Mouse (Mus musculus): ENCODE measurements around the gene Fam107b. TPM values are rescaled to one million over a fixed set of nuclear protein-coding genes. Genes with fewer than 3 reads are reported as not detected.

Gene Fam107b
- total RNA-seq, 4 experiments from 2014 or later = 7.1 to 9.5 (median 8.3) TPM

GRCm38 (mm10) chr2:3608868-3609854 lies 38.9 kb downstream of the Fam107b start:
- no peak for DNase-seq (ENCODE audit: low spot score in 2 of 2)

GRCm38 (mm10) chr2:3618446-3618845 lies 48.2 kb downstream of the Fam107b start:
- no peak for DNase-seq (ENCODE audit: low spot score in 2 of 2)

DNA sequence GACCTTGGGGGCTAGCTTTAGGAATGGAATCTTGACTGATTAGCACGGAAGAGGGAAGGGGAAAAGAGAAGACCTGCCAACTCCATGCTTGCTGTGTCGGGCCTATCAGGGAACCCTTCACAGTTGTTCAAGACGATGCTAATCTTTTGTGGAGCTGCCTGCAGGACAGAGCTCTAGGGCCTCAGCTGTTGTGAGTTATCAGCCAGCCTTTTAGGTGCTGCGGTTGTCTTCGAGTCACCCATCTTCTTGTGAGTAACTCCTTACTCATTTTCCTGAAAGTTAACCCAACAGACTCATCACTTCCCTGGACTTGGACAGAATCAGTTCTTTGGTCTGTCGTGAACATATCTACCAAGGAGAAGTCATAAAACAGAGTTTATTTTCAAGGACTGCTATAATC lies 51.3 kb downstream of the Fam107b start:
- no peak for DNase-seq (ENCODE audit: low spot score in 2 of 2)

GRCm38 (mm10) chr2:3622158-3622557 lies 51.9 kb downstream of the Fam107b start:
- DNase-seq (ENCODE audit: low spot score in 2 of 2) = no peak

GRCm38 (mm10) chr2:3623207-3623980 lies 53.1 kb downstream of the Fam107b start:
- no peak for DNase-seq (ENCODE audit: low spot score in 2 of 2)

DNA sequence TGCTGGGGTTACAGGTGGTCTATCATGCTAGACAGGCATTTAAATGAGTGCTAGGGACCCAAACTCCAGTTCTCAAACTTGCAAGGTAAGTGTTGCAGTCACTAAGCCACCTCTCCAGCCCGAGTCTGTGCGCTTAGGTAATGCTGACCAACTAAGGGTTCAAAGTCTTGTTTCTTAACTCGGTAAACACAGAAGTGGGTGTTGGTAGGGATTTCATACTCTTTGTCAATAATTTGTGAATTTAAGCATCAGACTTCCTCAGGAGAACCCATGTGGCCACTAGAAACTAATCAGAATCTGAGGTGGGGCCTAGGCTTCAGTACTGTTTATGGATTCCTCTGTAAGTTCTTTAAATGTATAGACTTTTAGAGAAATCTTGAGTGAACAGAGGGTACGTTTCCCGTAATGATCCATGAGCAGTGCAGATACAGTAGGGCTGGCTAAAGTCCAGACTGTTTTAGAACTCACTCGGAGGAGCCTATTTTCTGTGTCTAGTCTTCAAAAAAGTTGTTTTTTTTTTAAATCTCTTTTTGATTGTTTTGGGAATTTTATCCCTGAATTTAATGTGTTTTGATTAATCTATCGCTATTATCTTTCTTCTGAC lies 53.8 kb downstream of the Fam107b start:
- no peak for DNase-seq (ENCODE audit: low spot score in 2 of 2)

- no peak for DNase-seq (ENCODE audit: low spot score in 2 of 2)
Observed at GRCm38 (mm10) chr2:3629096-3629495, 58.8 kb downstream of the Fam107b start.

- no peak for DNase-seq (ENCODE audit: low spot score in 2 of 2)
Observed at GRCm38 (mm10) chr2:3629741-3630140, 59.5 kb downstream of the Fam107b start.

GRCm38 (mm10) chr2:3630769-3631477 lies 60.6 kb downstream of the Fam107b start:
- no peak for DNase-seq (ENCODE audit: low spot score in 2 of 2)

DNA sequence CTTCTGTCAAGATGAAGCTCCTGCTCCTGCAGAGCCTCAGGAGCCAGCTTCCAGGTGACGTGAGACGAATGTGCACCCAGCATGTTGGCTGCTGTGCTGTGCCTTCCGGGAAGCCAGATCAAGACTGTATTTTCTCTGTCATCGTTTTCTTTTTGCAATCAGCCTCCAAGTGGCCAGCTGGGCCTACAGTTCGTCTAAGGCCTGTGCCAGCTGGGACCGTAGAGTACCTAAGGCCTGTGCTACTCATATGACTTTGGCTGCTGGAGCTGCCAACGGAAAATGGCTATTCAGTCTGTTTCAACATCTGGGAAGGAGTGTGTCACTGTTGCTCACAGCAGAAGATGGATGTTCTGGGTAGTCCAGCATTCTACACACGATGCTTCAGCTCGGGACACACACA lies 62.8 kb downstream of the Fam107b start:
- DNase-seq (ENCODE audit: low spot score in 2 of 2) = no peak

GRCm38 (mm10) chr2:3636771-3637170 lies 66.5 kb downstream of the Fam107b start:
- no peak for DNase-seq (ENCODE audit: low spot score in 2 of 2)

DNA sequence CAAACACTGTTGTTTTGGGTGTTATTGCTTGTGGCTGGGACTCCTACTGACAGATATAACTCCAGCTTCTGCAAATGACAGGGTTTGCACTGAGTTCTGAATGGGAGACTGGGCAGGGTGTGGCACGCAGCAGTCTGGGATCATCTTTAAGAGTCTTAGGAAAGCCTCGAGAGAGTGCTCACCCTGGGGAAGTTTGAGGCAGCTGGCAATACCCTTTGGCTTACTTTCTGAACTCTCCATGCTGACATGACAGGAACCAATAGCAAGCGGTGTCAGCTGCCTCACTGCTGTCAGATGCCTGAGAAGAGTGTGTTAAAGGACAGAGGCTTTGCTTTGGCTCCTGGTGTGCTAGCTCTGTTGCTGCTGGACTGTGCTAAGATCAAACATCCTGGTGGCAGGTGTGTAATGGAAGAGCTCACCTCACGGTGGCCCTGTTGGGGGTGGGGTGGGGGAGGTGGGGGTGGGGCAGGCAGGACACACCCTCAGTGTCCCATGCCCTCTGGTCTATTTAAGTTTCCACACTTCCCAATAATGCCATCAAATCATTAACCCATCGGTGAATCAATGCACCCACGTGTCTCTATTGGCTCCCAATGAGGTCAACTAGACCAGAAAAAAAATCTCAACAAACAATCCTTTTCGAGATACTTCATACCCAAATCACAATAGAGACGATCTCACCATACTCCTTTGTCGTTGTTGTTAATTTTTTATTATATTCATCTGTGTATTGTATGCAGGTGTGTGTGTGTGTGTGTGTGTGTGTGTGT lies 70.9 kb downstream of the Fam107b start:
- no peak for DNase-seq (ENCODE audit: low spot score in 2 of 2)

- no peak for DNase-seq (ENCODE audit: low spot score in 2 of 2)
Observed at GRCm38 (mm10) chr2:3642949-3643348, 72.7 kb downstream of the Fam107b start.

- DNase-seq (ENCODE audit: low spot score in 2 of 2) = no peak
Observed at GRCm38 (mm10) chr2:3645741-3646140, 75.5 kb downstream of the Fam107b start.

DNA sequence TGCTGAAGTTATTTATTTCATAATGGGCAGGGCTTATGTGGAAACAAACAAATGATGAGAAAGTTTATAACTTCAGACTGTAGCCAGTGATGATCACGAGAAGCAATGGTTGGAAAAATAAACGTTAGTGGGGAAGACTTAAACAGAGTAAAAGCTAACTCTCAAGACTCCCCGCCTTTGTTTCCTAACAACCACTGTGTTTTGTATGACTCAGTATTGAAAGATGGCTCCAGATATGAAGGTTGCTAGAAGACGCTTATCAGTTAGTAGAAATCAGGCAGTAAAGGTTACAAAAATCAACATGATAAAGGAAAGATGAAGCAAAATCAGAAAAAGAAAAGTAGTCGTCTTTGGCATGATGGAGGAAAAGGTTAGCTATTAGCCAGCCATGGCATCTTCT lies 78.9 kb downstream of the Fam107b start:
- no peak for DNase-seq (ENCODE audit: low spot score in 2 of 2)

DNA sequence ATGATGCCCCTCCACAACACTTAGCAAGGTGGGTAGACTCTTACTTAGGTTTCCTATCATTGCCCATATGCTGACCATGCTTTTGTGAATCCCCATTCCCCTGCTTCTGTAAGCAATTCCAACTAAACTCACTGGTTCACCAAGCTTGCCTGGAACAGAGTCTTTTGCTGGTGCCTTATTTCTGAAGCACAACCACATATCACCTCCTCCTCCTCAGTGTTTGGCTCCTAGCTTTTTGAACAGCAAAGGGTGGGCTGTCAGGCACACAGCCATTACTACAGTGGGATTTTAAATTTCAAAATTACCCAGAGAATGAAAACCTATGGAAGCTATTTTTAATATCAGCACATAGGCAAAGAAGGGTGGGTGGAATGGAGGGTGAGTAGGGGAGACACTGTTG lies 84.3 kb downstream of the Fam107b start:
- no peak for DNase-seq (ENCODE audit: low spot score in 2 of 2)

DNA sequence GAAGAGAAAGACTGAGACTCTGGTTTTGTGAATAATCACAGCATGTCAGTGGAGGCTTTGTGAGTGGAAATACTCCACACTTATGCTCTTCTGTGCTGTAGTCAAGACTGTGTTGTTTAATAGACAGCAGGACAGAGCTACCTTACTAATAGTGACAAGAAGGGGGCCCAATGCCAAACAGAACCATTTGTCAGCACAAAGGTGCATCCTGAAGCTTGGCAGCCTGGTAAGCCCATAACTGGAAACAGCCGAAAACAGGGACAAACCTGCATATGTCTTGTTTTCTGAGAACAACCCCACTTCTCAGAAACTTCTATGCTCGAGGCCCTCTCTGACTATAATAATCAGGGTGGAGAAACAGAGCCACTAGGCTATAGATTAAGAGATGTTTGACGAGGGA lies 85.8 kb downstream of the Fam107b start:
- no peak for DNase-seq (ENCODE audit: low spot score in 2 of 2)

- DNase-seq (ENCODE audit: low spot score in 2 of 2) = no peak
Observed at GRCm38 (mm10) chr2:3656834-3657233, 86.5 kb downstream of the Fam107b start.

- no peak for DNase-seq (ENCODE audit: low spot score in 2 of 2)
Observed at GRCm38 (mm10) chr2:3657376-3657775, 87.1 kb downstream of the Fam107b start.

All from left cerebral cortex, adult 8-10 months (tissue).